Mouse (Mus musculus): Measurements from ENCODE around the gene Il24.

Gene Il24

GRCm38 (mm10) chr1:130849530-130850214 is 37.6 kb downstream of the Il24 start:
- no peak for DNase-seq

- no peak for DNase-seq
These were observed 42.7 kb downstream of the Il24 start for GRCm38 (mm10) chr1:130844516-130844915.

GRCm38 (mm10) chr1:130841621-130842020 is 45.6 kb downstream of the Il24 start:
- no peak for DNase-seq

GRCm38 (mm10) chr1:130840599-130841379 is 46.5 kb downstream of the Il24 start:
- DNase-seq, result no peak

- DNase-seq, result peak; percentile 11
These were observed 49.0 kb downstream of the Il24 start for GRCm38 (mm10) chr1:130838288-130838687.

GRCm38 (mm10) chr1:130835161-130835936 is 51.9 kb downstream of the Il24 start:
- no peak for DNase-seq

GRCm38 (mm10) chr1:130832230-130833149 is 54.8 kb downstream of the Il24 start:
- DNase-seq, result no peak
